Mouse (Mus musculus) right cerebral cortex, adult 2 months (tissue): ENCODE measurements at regions not wholly inside any gene's neighbourhood (a gene's known extent, or its start where the extent isn't known, plus 50 kb on each side); places are given as distances from the start of the nearest gene placed in this dataset.

Source experiments
- DNase-seq, 2 experiments: peaks; one replicate each; pipeline ENCODE4 v3.0.0; 2021 to 2022; ENCODE audit warnings: low spot score in 2 of 2

DNA sequence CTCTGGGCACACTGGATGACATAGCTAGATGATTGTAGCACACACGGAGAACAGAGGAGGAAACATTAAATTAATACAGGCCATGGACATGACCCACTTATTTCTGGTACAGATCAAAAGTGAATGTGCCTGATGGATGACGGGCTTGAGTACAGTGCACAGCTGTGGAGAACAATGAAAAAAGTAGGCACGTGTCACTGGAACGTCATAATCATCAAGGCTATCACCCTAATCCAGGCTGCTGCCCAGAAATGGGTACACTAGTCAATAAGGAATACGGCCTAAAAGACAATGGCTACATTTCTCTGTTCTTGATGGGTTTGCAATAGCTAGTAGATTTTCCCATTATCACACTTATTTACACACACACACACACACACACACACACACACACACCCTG is 118.3 kb upstream of the Prdm1 start:
- DNase-seq: no peak

DNA sequence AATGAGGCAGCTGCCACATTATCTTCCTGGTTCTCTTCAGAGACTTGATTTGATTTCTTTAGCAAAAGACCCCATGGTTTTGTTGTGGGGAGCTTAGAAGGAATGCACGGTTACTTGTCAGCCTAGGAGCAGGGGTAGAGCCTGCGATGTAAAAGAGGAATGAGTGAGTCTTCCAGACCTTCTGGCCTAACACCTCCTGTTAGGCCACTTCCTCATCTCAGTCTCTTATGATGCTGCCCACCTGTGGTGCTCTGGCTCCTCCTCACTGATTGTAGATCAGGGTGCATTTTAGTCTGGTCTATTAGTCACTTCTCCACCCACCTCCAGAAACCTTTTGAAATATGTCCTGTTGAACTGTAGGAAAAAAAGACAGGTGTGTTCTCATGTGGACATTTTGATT is 113.3 kb upstream of the Prdm1 start:
- no peak for DNase-seq

DNA sequence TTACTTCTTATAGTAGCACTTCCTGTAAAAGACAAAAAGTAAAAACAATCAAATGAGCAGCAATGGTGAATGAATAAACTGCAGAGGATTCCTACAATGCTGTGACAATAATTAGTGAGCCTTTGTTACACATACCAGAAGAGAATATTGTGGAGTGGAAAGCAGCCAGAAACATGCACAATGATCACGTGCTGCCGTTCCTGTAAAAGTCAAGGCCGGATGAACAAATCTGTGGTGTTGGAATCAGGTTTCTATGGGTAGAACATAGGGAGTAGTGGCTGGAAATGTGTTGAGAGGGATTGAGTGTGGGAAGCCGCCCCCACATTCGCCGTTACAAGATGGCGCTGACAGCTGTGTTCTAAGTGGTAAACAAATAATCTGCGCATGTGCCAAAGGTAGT is 112.3 kb upstream of the Prdm1 start:
- DNase-seq: no peak

DNA sequence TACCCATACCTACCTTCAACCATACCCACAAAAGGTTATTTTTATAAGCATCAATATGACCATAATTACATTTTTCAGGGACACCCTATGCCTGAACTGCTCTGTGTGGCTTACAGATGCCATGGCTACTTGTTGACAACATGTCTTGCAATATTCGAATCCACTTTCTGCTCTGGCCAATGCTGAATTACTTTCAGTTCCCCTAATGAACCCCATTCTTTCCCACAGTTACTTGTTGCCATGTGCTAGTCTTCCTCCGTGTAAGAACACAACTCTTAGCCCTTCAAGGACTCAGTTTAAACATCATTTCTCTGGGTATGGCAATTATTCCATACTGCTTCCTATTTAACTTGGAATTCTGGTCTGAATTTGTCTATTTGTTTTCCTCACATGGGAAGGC is 110.4 kb upstream of the Prdm1 start:
- no peak for DNase-seq

DNA sequence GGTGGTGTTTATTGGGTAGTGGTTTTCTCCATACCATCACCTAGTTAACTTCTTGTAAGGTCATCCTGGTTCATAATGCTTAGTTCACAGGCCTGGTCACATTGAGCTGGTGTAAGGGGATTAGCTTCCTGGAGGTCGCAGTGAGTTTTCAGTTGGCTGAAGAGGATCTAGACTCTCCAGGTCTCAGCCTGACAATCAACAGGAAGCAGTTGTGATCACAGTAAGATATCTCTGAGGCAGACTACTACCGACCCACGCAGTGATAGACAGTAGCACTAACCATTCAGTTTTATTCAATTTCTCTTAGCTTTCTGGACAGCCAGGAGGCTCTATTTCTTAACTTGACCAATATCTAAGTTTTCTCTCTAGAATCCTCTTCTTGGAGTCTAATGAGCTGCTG is 108.5 kb upstream of the Prdm1 start:
- no peak for DNase-seq

DNA sequence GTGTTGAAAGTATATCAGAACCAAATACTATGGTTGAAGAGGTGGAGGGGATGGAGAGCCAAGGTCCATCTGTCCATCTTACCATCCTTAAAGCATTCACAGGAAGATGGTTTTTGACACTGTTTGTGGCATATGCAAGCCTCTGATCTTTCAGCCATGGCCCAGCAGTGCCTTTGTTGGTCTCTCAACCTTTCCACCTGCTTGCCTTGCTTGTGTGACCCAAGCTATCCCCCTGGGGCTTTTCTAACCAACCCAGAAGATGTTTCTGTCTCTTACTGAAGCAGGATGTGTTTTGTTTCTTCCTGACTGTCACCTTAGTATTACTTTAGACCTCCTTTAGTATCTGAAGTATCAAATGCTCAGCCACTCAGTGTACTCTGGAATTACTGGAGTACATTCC is 107.8 kb upstream of the Prdm1 start:
- DNase-seq: no peak

DNA sequence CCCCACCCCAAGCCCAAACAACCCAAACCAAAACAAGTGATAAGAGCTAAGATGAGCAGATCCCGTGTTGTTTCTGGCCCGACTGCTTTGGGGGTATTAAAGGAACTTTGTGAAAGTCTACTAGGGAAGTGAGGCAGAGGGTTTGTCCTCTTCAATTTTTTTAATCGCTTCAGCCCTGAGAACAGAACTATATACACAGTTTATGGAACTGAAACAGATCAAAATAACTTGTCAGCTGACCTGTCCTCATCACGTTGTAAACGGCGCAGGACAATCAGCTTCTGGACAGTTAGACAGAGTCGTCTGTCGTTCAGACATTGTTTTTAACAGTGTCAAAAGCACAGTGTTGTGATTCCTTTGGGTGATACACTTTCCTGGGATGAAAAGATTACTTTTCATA is 103.3 kb upstream of the Prdm1 start:
- no peak for DNase-seq

DNA sequence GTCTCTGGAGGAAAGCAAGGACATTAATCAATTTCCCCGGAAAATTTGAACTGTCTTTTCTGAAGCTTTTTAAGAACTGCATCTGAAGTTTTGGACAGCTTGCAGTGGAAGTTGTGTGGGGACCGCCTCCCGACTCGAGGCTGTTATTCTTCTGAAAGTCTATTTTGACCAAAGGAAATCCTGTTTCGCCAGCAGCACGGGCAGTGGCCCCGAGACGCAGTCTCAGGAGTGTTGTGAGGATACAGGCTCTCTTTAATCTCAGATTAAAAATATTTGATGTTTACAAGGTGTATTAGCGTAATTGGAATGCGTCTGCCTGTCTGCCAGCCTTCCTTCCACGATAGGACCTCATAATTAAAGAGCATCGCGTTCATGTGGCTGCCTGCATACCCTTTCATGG is 102.2 kb upstream of the Prdm1 start:
- peak in 1 of 2 experiments; percentile 4 for DNase-seq

DNA sequence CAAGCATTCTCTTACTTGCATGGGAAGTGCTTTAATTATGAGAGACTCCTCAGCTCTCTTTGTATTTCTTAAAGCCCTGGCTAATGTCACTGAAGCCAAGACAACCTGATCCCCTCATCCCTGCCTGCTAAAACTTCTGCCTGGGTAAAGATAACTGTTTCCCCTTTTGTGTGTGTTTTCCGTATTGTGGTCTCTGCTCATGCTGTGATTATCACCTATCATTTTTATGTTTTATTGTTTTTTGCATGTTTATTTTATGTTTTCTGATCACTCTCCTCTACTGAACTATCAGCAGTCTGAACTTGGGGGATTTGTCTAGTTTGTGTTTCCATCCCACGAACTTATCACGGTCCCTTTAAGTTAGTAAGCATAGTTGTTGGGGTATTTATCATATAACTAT is 100.1 kb upstream of the Prdm1 start:
- no peak for DNase-seq

DNA sequence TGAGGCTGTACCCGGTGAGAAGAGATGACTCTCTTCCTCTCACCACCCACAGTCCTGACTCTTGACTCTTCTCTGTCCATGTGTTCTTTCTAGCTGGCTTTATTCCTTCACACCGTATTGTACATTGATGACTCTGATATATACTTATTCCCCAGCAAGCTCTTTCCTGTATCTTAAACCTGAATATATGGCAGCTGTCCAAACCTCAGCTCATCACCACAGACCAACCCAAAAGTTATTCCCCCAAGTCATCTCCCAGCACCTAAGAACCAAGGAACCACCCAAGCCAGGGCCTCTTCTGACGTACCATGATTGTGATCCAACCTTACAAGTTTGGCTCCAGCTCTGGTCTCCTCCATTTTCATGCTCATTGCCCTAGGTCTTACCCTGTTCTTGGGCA is 99.1 kb upstream of the Prdm1 start:
- no peak for DNase-seq

DNA sequence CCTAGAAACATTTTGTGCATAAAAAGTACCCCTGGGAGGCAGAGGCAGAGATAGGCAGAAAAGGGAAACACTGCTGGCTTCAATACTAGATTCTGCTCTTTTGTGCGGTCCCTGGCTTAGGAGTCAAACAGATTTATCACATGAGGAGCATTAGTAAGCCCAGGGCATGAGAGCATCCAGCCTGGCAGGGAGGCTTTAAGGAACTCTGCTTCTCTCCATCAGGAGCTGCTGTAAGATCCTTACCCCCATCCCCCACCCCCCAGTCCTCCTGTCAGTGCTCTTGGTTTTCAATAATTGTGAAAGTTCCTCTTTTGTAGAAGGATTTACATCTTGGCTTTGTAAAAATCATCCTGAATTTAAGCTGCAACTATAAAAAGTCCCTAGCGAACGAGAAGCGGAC is 97.2 kb upstream of the Prdm1 start:
- no peak for DNase-seq

DNA sequence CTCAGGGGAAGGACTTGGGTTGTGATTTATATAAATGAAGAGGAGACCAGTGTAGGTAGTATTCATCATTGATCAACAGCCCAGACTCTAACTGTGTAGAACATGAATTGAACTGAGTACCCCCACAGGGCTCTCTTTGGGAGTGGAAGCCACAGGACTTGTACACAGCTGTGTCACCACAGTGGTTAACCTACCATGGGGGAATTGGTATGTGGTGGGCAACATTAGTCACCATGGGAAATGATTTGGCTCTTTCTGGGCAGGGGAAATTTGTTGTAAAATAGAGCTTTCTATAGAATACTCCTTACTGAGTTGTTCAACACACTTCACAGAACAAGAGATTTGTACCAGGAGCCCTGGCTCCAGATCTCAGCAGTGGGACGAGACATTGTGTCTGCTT is 87.3 kb upstream of the Prdm1 start:
- no peak for DNase-seq

DNA sequence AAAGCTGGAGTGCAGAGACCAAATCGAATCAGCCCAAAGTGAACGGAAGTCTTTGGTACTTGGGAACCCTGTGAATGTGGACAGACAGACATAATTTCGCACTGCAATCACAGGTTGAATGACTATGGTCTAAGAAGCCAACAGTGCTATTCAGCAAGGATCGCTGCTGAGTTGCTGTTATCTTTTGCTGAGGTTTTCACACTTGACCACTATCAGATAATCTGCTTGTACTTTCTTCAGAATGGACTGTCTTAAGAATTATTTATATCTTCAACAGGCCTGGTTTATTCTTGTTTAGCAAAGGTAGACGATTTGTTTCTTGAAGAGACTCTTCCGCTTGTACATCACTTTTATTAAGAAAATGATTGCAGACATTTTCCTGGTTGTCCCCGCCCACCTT is 84.3 kb upstream of the Prdm1 start:
- DNase-seq: no peak

DNA sequence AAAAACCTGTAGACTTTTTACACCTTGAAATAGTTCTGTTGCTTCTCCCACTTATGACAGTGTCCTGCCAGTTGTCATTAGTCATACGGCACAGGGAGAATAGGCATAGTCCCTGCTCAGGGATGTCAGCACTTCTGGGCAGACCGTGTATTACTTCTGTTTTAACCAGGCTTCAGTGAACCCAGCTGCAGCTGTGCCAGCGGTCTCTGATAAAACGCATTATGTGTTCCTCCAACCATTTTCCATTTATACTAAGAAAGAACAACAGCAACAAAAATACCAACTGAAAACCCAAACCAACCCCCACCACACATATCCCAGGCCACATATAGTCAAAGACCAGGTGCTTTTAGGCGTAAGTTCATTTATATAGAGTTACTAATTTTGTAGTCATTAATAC is 83.1 kb upstream of the Prdm1 start:
- DNase-seq: no peak

DNA sequence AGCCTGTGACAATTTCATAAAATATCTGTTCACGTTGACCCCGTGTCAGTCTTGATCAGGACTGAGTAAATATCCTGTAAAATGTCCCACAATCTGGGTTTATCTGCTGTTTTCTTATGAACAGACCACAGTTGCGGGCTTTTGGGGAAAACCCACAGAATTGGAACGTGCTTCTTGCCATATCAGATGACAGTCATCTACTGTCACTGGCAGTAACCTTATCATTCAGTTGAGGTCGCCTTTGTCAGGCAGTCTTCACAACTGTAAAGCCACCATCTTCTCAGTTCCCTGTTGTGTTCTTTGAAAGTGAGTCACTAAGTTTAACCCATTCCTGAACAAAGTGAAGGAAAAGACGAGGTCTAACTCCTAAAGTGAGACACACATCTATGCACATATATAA is 80.9 kb upstream of the Prdm1 start:
- no peak for DNase-seq

DNA sequence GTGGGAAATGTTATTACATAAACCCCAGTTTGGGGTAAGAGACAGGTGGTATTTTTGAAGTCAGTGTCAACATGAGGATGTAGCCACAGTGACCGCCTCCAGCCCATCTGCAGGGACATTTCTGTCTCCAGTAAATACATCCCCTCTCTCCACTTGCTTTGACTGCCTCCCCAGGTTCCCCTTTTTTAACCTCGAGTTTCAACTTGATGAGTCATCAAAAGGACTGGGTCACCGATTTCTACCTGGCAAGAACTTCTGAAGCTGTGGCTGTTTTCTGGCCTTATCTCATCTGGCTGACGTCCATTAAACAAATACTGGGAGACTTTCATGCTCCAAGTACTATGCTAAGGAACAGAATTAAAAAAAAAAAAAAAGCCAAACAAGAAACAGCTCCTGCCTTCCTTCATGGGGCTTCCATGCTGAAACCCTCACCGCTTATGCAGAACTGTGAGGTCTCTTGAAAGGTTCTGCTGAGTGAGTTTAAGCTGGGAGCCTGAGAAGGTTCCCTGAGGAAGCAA is 79.1 kb upstream of the Prdm1 start:
- peak; percentile 7 to 13 for DNase-seq

DNA sequence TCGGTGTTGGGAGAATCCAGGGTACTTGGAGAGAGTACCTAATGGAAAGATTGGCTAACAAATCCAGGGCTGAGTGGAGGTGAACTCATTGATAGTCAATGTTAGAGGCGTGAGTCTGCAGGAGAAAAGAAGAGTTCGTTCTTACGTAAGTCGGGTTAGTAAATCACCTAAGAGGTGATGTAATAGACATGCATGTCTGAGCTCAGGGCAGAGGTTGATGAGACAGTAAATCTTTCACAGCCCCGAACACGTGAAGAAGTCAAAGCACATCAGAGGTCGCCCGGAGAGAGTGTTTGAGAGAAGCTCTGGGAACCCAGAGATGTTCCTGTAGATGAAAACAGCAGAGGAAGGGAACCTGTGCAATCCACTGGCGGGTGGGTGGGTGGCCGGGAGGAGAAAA is 76.2 kb upstream of the Prdm1 start:
- no peak for DNase-seq

DNA sequence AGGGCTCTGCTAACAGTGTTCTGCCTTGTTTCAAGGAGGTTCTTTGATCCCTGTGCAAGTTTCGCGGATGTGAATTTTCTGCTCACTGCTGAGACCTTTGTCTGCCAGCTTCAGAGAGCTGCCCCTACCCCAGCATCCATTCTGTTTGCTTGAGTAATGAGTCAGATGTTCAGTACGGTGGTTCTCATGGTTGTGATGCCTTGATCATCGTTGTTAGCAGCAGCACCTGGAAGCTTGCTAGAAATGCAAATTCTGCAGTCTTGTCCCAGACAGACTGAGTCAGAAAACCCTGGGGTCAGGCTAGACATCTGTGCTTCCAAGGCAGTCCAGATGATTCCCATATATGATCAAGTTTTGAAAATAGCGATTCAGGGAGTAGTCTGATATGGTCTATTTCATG is 75.2 kb upstream of the Prdm1 start:
- DNase-seq: no peak

DNA sequence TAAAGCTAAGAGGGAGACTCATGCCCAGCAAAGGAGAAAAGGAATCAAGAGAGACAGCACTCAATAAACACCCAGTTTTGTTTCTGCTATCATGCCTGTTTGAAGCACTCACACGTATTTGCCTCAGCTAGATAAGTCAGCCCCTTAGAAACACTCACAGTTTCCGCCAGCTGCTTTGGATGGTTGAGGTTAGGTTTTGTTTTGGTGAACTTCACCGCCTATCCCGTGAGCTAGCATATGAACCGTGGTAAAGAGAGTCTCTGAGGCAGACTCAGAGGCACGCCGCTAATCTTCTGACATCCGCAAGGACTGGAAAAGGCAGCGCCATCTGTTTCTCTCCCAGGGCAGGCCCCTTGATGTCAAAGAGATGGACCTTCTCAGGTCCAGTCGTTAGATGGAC is 73.2 kb upstream of the Prdm1 start:
- no peak for DNase-seq

DNA sequence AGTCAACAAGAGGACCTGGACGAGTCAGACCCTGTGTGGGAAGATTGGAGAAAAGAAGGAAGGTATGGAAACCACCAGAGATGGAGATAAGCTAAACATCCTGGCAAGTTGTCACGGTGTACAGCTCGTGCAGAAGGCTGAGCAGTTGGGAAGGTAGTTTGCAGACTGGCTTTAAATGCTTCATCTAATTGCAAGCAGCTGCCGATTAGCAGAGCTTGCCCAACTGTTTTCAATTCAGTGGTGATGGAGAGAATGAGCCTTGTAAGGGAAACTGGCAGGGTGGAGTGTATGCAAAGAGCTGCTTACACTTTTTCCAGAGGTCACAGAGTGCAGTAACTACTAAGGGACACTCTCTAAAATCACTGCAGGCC is 71.6 kb upstream of the Prdm1 start:
- no peak for DNase-seq

DNA sequence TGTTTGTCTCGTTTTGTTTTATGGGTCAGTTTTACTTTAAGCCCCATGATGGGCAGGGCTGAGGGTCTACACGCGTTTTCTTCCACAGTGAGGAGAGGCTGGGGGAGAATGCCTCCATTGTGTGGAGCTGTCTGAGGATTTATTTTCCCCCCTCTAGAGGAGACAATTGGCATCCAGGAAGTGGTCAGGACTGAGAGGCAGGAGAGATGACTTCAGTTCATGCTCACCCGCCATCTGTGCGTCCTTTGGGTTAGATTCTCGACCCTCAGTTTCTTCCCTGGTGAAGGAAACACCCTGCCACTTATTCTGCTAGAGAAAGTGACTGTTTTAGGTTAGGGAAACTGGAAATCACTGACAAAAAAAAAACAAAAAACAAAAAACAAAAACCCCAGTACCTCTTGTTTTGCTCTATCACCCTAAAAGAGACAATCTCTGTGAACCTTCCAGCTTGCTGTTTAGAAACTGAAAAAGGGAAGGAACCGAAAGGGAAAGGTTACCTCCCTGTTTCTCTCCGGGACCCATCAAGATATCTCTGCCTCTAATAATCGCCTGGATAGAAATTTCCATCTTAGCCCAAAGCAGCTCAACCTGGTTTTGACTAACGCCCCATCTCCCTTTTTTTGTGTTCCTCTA is 71.1 kb upstream of the Prdm1 start:
- DNase-seq: no peak

DNA sequence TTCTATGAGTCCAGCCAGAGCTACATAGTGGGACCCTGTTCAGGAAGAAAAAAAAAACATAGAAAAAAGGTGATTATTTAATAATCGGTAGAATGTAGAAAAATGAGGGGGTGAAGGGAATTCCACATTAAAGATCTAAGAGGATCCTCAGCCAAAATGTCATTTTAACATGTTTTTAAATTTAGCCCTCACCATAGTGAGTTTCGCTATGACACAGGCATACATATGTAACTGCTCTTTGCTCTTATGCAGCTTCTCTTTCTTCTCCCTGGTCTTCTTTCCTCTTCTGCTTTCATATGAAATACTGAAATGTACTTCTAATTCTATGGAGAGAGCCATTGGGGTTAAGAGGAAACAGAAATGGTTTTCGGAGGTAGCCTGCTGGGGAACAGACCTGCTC is 70.3 kb upstream of the Prdm1 start:
- DNase-seq: no peak

DNA sequence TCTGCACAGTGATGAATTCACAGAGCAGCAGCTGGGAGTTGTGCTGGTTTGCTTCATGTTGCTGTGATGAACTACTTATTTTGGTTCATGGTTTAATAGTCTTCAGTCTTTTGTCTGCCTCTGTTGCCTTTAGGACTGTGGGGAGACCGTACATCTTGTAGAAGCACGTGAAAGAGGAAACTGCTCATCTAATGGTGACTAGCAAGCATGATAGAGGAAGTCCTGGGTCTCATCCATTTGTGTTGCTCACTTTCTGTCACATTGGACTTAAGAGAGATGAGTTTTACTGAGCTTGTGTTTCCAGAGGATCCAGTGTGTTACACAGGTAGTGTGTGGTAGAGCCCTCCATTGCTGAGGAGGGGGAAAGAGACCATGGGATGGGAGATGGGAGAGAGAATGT is 67.6 kb upstream of the Prdm1 start:
- no peak for DNase-seq

DNA sequence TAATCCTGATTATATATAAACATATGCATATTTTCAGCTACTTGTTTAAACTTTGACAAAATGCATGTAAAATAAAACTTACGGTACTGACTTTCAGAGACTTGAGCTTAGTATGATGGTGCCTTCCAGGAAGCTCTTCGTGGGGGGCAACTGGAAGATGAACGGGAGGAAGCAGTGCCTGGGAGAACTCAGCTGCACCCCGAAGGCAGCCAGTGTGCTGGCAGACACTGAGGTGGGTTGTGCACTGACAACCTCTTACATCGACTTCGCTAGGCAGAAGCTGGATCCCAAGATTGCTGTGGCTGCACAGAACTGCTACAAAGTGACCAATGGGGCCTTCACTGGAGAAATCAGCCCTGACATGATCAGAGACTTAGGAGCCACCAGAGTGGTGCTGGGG is 61.5 kb upstream of the Prdm1 start:
- no peak for DNase-seq

DNA sequence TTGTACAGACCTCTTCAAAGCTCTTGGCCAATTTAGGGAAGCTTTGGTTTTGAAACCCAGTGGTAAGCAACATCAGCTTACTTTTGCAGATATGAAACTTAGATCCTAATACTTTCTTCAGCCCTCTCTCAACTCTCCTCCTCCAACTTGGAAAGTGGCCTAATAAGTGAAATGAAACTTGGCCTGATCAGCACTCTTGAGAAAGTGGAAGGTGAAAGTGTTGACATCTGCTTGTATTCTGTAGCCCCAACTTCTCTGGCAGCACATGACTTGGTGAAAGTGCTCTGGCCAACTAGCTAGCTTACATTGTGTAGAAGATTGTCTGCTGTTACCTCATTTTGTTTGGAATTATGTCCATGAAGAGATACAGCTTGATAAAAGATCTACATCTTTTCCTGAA is 61.1 kb upstream of the Prdm1 start:
- no peak for DNase-seq
